Mouse (Mus musculus) CH12.LX (cell line): ENCODE data around the gene Tmem251. TPM values are rescaled to one million over a fixed set of nuclear protein-coding genes. Genes with fewer than 3 reads are reported as not detected.

ENCODE experiments used
- DNase-seq: peaks from one replicate; pipeline ENCODE4 v3.0.0-alpha.2; 2013; ENCODE audit errors: extremely low read depth
- H3K27ac ChIP-seq: 2 replicates; pipeline ENCODE4 v1.5.1; 2012; ENCODE audit warnings: low read depth, mild to moderate bottlenecking, control low read depth, moderate library complexity; ENCODE audit not compliant: insufficient read depth
- H3K27me3 ChIP-seq: replicated peaks from 2 replicates; pipeline ENCODE3; 2012; ENCODE audit warnings: inconsistent platforms
- H3K36me3 ChIP-seq, 2 experiments: replicated peaks in 1 of 2; 2 replicates each; pipeline versions ENCODE3 to v1.6.1; 2012; ENCODE audit warnings: inconsistent platforms in 1 of 2, low read length in 1 of 2, mild to moderate bottlenecking in 1 of 2, mixed read lengths in 1 of 2, moderate library complexity in 1 of 2; ENCODE audit not compliant: control insufficient read depth in 1 of 2, insufficient read depth in 1 of 2
- H3K4me1 ChIP-seq, 2 experiments: 2 replicates each; pipeline ENCODE4 v1.6.1; 2012; ENCODE audit warnings: inconsistent platforms in 1 of 2, moderate library complexity in 1 of 2; ENCODE audit not compliant: insufficient read depth in 2 of 2, control insufficient read depth in 1 of 2
- H3K4me2 ChIP-seq: 2 replicates; pipeline ENCODE4 v1.6.1; 2012; ENCODE audit warnings: low read depth, mild to moderate bottlenecking, control low read depth; ENCODE audit not compliant: poor library complexity, insufficient read depth, severe bottlenecking
- H3K4me3 ChIP-seq, 3 experiments: fragments of 150-350 bp in 1 of 3; sonication (generic) in 1 of 3; replicated peaks in 1 of 3; 2 replicates each; pipeline versions ENCODE3 to v1.5.1; 2011 to 2012; ENCODE audit warnings: low read depth in 2 of 3, low read length in 2 of 3, mild to moderate bottlenecking in 2 of 3, moderate library complexity in 2 of 3, control low read depth in 1 of 3, improper control_type of control experiment in 1 of 3, inconsistent platforms in 1 of 3, mixed read lengths in 1 of 3; ENCODE audit not compliant: poor library complexity in 1 of 3
- H3K79me2 ChIP-seq: replicated peaks from 2 replicates; pipeline ENCODE4 v1.6.1; 2012; ENCODE audit warnings: mild to moderate bottlenecking, moderate library complexity; ENCODE audit not compliant: control insufficient read depth, poor library complexity, insufficient read depth, severe bottlenecking; ENCODE audit errors: extremely low read depth
- H3K9ac ChIP-seq: 2 replicates; pipeline ENCODE4 v1.6.1; 2012; ENCODE audit warnings: low read depth, mild to moderate bottlenecking, control low read depth, moderate library complexity; ENCODE audit not compliant: insufficient read depth
- H3K9me3 ChIP-seq: replicated peaks from 2 replicates; pipeline ENCODE3; 2012; ENCODE audit warnings: low read length, inconsistent platforms, mixed read lengths
- BHLHE40 ChIP-seq: IDR thresholded peaks from 2 replicates; pipeline ENCODE4 v1.6.1; 2011; ENCODE audit warnings: mild to moderate bottlenecking, low read depth, low read length, improper control_type of control experiment
- CHD1 ChIP-seq: IDR thresholded peaks from 2 replicates; pipeline ENCODE4 v1.6.1; 2012; ENCODE audit warnings: low read depth, low read length, improper control_type of control experiment, inconsistent platforms
- CHD2 ChIP-seq: IDR thresholded peaks from 2 replicates; pipeline ENCODE4 v1.6.1; 2011; ENCODE audit warnings: low read length, improper control_type of control experiment
- E2F4 ChIP-seq: IDR thresholded peaks from 2 replicates; pipeline ENCODE4 v1.6.1; 2011; ENCODE audit warnings: low read depth, low read length, improper control_type of control experiment; ENCODE audit not compliant: insufficient replicate concordance
- ELF1 ChIP-seq: IDR thresholded peaks from 2 replicates; pipeline ENCODE4 v1.6.1; 2014; ENCODE audit warnings: low read depth, mild to moderate bottlenecking, inconsistent platforms, low read length, improper control_type of control experiment
- EP300 ChIP-seq: IDR thresholded peaks from 2 replicates; pipeline ENCODE4 v1.6.1; 2011; ENCODE audit warnings: low read length, improper control_type of control experiment
- ETS1 ChIP-seq: conservative IDR thresholded peaks from 2 replicates; pipeline ENCODE4 v1.6.1; 2012; ENCODE audit warnings: low read depth, mild to moderate bottlenecking, inconsistent platforms, low read length, improper control_type of control experiment, moderate library complexity
- GABPA ChIP-seq: IDR thresholded peaks from 2 replicates; pipeline ENCODE4 v1.6.1; 2012; ENCODE audit warnings: low read depth, low read length, improper control_type of control experiment, inconsistent platforms; ENCODE audit not compliant: insufficient replicate concordance
- HCFC1 ChIP-seq: IDR thresholded peaks from 2 replicates; pipeline ENCODE4 v1.6.1; 2012; ENCODE audit warnings: low read depth, mild to moderate bottlenecking, inconsistent platforms, low read length, improper control_type of control experiment
- IRF4 ChIP-seq: IDR thresholded peaks from 2 replicates; pipeline ENCODE4 v1.6.1; 2014; ENCODE audit warnings: low read depth, mild to moderate bottlenecking, inconsistent platforms, low read length, improper control_type of control experiment
- JUN ChIP-seq: IDR thresholded peaks from 2 replicates; pipeline ENCODE4 v1.6.1; 2011; ENCODE audit warnings: low read depth, mild to moderate bottlenecking, low read length, improper control_type of control experiment, moderate library complexity; ENCODE audit not compliant: insufficient read depth
- KAT2A ChIP-seq: IDR thresholded peaks from 2 replicates; pipeline ENCODE4 v1.6.1; 2012; ENCODE audit warnings: low read length, improper control_type of control experiment, inconsistent platforms; ENCODE audit not compliant: insufficient replicate concordance
- MAFK ChIP-seq: IDR thresholded peaks from 2 replicates; pipeline ENCODE4 v1.6.1; 2011; ENCODE audit warnings: low read length, improper control_type of control experiment; ENCODE audit not compliant: insufficient replicate concordance
- MAX ChIP-seq: IDR thresholded peaks from 2 replicates; pipeline ENCODE4 v1.6.1; 2011; ENCODE audit warnings: low read length, improper control_type of control experiment
- MAZ ChIP-seq: IDR thresholded peaks from 2 replicates; pipeline ENCODE4 v1.6.1; 2012; ENCODE audit warnings: low read depth, mild to moderate bottlenecking, inconsistent platforms, low read length, improper control_type of control experiment, moderate library complexity
- MEF2A ChIP-seq: IDR thresholded peaks from 2 replicates; pipeline ENCODE4 v1.6.1; 2014; ENCODE audit warnings: low read depth, mild to moderate bottlenecking, inconsistent platforms, low read length, improper control_type of control experiment, borderline replicate concordance
- MXI1 ChIP-seq: IDR thresholded peaks from 2 replicates; pipeline ENCODE4 v1.6.1; 2011; ENCODE audit warnings: mild to moderate bottlenecking, low read depth, low read length, improper control_type of control experiment
- NRF1 ChIP-seq: IDR thresholded peaks from 2 replicates; pipeline ENCODE4 v1.6.1; 2014; ENCODE audit warnings: low read depth, mild to moderate bottlenecking, inconsistent platforms, low read length, improper control_type of control experiment, moderate library complexity
- PAX5 ChIP-seq: IDR thresholded peaks from 2 replicates; pipeline ENCODE4 v1.6.1; 2012; ENCODE audit warnings: low read length, inconsistent platforms, mixed read lengths
- POLR2A ChIP-seq: IDR thresholded peaks from 2 replicates; pipeline ENCODE4 v1.6.1; 2011; ENCODE audit warnings: low read depth, mild to moderate bottlenecking, improper control_type of control experiment, low read length
- RAD21 ChIP-seq: IDR thresholded peaks from 2 replicates; pipeline ENCODE4 v1.6.1; 2011; ENCODE audit warnings: low read depth, mild to moderate bottlenecking, low read length, improper control_type of control experiment, moderate library complexity
- RCOR1 ChIP-seq: conservative IDR thresholded peaks from 2 replicates; pipeline ENCODE4 v1.6.1; 2012; ENCODE audit warnings: low read depth, mild to moderate bottlenecking, inconsistent platforms, low read length, improper control_type of control experiment
- SIN3A ChIP-seq: IDR thresholded peaks from 2 replicates; pipeline ENCODE4 v1.6.1; 2012; ENCODE audit warnings: low read length, improper control_type of control experiment, inconsistent platforms
- TBP ChIP-seq: conservative IDR thresholded peaks from 2 replicates; pipeline ENCODE4 v1.6.1; 2011; ENCODE audit warnings: low read depth, low read length, improper control_type of control experiment
- UBTF ChIP-seq: IDR thresholded peaks from 2 replicates; pipeline ENCODE4 v1.6.1; 2012; ENCODE audit warnings: low read depth, mild to moderate bottlenecking, inconsistent platforms, low read length, improper control_type of control experiment, moderate library complexity
- USF1 ChIP-seq: IDR thresholded peaks from 2 replicates; pipeline ENCODE4 v1.6.1; 2014; ENCODE audit warnings: low read depth, mild to moderate bottlenecking, inconsistent platforms, low read length, improper control_type of control experiment
- USF2 ChIP-seq: conservative IDR thresholded peaks from 2 replicates; pipeline ENCODE4 v1.6.1; 2011; ENCODE audit warnings: low read depth, low read length, improper control_type of control experiment
- ZC3H11A ChIP-seq: IDR thresholded peaks from 2 replicates; pipeline ENCODE4 v1.6.1; 2012; ENCODE audit warnings: low read depth, mild to moderate bottlenecking, inconsistent platforms, low read length, improper control_type of control experiment
- ZKSCAN1 ChIP-seq: IDR thresholded peaks from 2 replicates; pipeline ENCODE4 v1.6.1; 2012; ENCODE audit warnings: low read depth, inconsistent platforms, low read length, improper control_type of control experiment, borderline replicate concordance
- ZMIZ1 ChIP-seq: IDR thresholded peaks from 2 replicates; pipeline ENCODE4 v1.6.1; 2012; ENCODE audit warnings: low read depth, mild to moderate bottlenecking, inconsistent platforms, low read length, improper control_type of control experiment
- dilution Hi-C: fragments of 300-500 bp; cut with MboI; formaldehyde crosslinking; loops from 2 replicates; pipeline ENCODE4 v1.14.3; 2020; ENCODE audit warnings: low sequenced_read_pairs; ENCODE audit not compliant: extremely low pct_unique_long_range_greater_than_20kb, extremely low pct_ligation_motif_present
- in situ Hi-C: fragments of 300-500 bp; cut with MboI; formaldehyde crosslinking; loops from 3 replicates; pipeline ENCODE4 v1.14.3; 2019; ENCODE audit warnings: low sequenced_read_pairs, low pct_ligation_motif_present, low pct_unique_long_range_greater_than_20kb, mixed read lengths
- polyA plus RNA-seq: library from polyadenylated mRNA; unstranded; fragments of >175 nt; gene quantifications from 2 replicates; pipeline ENCODE4 v1.2.1, GENCODE M21; 2012; ENCODE audit warnings: low read depth; ENCODE audit not compliant: insufficient read length
- total RNA-seq, 2 experiments: library from RNA; depleted of rRNA; stranded (reverse); fragments of 300-350 nt in 1 of 2; fragments of >200 nt in 1 of 2; gene quantifications; 2 replicates each; pipeline ENCODE4 v1.2.3; 2012 to 2014

Tmem251 gene
- total and polyA plus RNA-seq, 3 experiments: 3.9 to 13.9 (median 11.1) TPM

DNA sequence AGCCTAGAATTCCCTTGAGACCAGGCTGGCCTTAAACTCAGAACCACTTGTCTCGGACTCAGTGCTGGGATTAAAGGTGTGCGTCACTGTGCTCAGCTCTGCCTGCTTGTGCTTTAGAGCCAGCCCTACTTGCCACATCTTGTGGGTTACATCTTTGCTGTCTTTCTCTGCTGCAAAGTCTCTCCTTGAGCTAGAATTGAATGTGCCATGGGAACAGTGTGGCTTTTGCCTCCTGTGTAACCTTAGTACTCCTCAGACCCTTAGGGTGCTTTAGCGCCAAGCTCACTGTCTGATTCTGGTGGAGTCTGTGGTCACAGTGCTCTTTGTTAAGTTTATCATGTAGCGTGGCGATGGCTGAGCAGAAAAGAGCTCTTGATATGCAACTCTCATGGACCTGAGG lies 29.1 kb downstream of the Tmem251 start:
- Histone ChIP-seq H3K27me3 (no peaks in the 10 kb centered on the region), H3K9me3 (peaks cover 2% of the 10 kb centered on the region), H3K4me2 (no peak overlapping the region), H3K4me3 (no peak overlapping the region), H3K27ac (no peak overlapping the region), H3K36me3 (peaks cover 78 to 95% of the 10 kb centered on the region in 2 experiments), H3K4me1 (peaks cover 0 to 4% of the 10 kb centered on the region in 2 experiments; a peak in 2 of 4 replicates), H3K79me2 (no peaks in the 10 kb centered on the region), H3K9ac (no peak overlapping the region)
- in situ Hi-C loops (no loop called here), dilution Hi-C loops (no loop called here)
- DNase-seq: no peak
- TF ChIP-seq ZMIZ1: no peak
- no peak for TF ChIP-seq MEF2A
- TF ChIP-seq BHLHE40: no peak
- no peak for TF ChIP-seq UBTF
- no peak for TF ChIP-seq TBP
- TF ChIP-seq CHD1: no peak
- TF ChIP-seq HCFC1: no peak
- TF ChIP-seq ZC3H11A: no peak
- no peak for TF ChIP-seq POLR2A
- no peak for TF ChIP-seq MAZ
- TF ChIP-seq IRF4: no peak
- TF ChIP-seq E2F4: no peak
- no peak for TF ChIP-seq USF2
- no peak for TF ChIP-seq RCOR1
- no peak for TF ChIP-seq USF1
- TF ChIP-seq ETS1: no peak
- no peak for TF ChIP-seq ZKSCAN1
- TF ChIP-seq RAD21: no peak
- no peak for TF ChIP-seq CHD2

DNA sequence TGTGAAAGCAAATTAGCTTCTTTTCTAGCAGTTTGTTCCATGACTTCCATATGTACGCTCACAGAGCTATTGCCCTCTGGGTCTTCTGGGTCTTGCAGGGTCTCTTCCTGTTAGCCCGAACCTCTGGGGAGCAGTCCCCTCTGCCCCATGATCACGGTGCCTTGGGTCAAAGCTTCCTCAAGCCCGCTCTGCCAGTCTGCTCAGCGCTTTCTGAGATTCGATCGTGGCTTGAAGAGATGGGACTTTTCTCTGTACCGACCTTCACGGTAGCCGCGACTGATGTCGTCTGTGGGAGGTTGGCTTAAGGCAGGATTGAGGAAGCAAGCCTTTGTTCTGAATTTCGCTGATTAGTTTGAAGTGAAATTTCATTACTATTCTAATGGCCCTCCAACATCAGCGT lies 32.5 kb downstream of the Tmem251 start:
- in situ Hi-C loops (no loop called here), dilution Hi-C loops (no loop called here)
- peaks cover 0 to 4% of the 10 kb centered on the region in 2 experiments; a peak in 2 of 4 replicates for H3K4me1 ChIP-seq
- H3K27ac ChIP-seq: no peak overlapping the region
- H3K9ac ChIP-seq: no peak overlapping the region
- no peaks in the 10 kb centered on the region for H3K27me3 ChIP-seq
- H3K4me2 ChIP-seq: no peak overlapping the region
- TF ChIP-seq MAFK (no peak), MAX (no peak), E2F4 (no peak), ELF1 (no peak), KAT2A (no peak), JUN (no peak), EP300 (no peak), USF1 (no peak), CHD2 (no peak), MXI1 (no peak), UBTF (no peak), MEF2A (no peak), GABPA (no peak), POLR2A (no peak), SIN3A (no peak), ZMIZ1 (no peak), IRF4 (no peak), NRF1 (no peak), PAX5 (no peak)
- H3K79me2 ChIP-seq: no peaks in the 10 kb centered on the region
- peaks cover 2% of the 10 kb centered on the region for H3K9me3 ChIP-seq
- DNase-seq: no peak
- peaks cover 57 to 79% of the 10 kb centered on the region in 2 experiments for H3K36me3 ChIP-seq
- no peak overlapping the region for H3K4me3 ChIP-seq
